Mouse (Mus musculus): Measurements from ENCODE around the gene Tex264. TPM values are rescaled to one million over a fixed set of nuclear protein-coding genes. Genes with fewer than 3 reads are reported as not detected.

Tex264 gene
- polyA plus RNA-seq, 1 experiment from 2014 or later, result 49.3 TPM

- Histone ChIP-seq H3K4me3 (no peak overlapping the region), H3K4me1 (peaks cover 36% of the 10 kb centered on the region), H3K27me3 (peaks cover 5% of the 10 kb centered on the region), H3K27ac (replicated peaks) (no peak overlapping the region), H3K4me2 (replicated peaks) (no peak overlapping the region), H3K9ac (replicated peaks) (no peak overlapping the region), H3K36me3 (peaks cover 14% of the 10 kb centered on the region; the same call in 1 of the 2 replicates), H3K9me3 (no peaks in the 10 kb centered on the region)
- ATAC-seq (replicated peaks), result no peak
- WGBS, result 67% methylated on average over 1 of the region's 1 CpGs
Measured at GRCm38 (mm10) chr9:106659935-106660334, 25.8 kb downstream of the Tex264 start.

GRCm38 (mm10) chr9:106659441-106659840, 26.3 kb downstream of the Tex264 start:
- 30% methylated on average over 7 of the region's 7 CpGs for WGBS
- H3K36me3 ChIP-seq, result peaks cover 14% of the 10 kb centered on the region; the same call in 1 of the 2 replicates
- H3K4me3 ChIP-seq, result no peak overlapping the region
- H3K9me3 ChIP-seq, result no peaks in the 10 kb centered on the region
- peaks cover 31% of the 10 kb centered on the region for H3K4me1 ChIP-seq
- H3K27me3 ChIP-seq, result peaks cover 10% of the 10 kb centered on the region
- H3K9ac ChIP-seq (replicated peaks), result no peak overlapping the region
- ATAC-seq (replicated peaks), result no peak
- no peak overlapping the region for H3K4me2 ChIP-seq (replicated peaks)
- no peak overlapping the region for H3K27ac ChIP-seq (replicated peaks)

GRCm38 (mm10) chr9:106657592-106657991, 28.1 kb downstream of the Tex264 start:
- Histone ChIP-seq H3K9me3 (no peaks in the 10 kb centered on the region), H3K36me3 (peaks cover 14% of the 10 kb centered on the region; the same call in 1 of the 2 replicates), H3K4me1 (peaks cover 23% of the 10 kb centered on the region), H3K4me3 (no peak overlapping the region), H3K27ac (replicated peaks) (peak overlapping the region; percentile 27; the same call in 1 of the 2 replicates), H3K9ac (replicated peaks) (no peak overlapping the region), H3K27me3 (peaks cover 10% of the 10 kb centered on the region), H3K4me2 (replicated peaks) (no peak overlapping the region)
- 32% methylated on average over 5 of the region's 5 CpGs for WGBS
- ATAC-seq (replicated peaks), result 0 out of 2 replicates have a peak, but pooled peaks have one; percentile 11

GRCm38 (mm10) chr9:106656820-106657219, 28.9 kb downstream of the Tex264 start:
- Histone ChIP-seq H3K36me3 (peaks cover 12% of the 10 kb centered on the region; the same call in 1 of the 2 replicates), H3K4me1 (peaks cover 23% of the 10 kb centered on the region), H3K4me3 (no peak overlapping the region), H3K27me3 (peaks cover 10% of the 10 kb centered on the region), H3K9ac (replicated peaks) (no peak overlapping the region), H3K27ac (replicated peaks) (peak overlapping the region; percentile 24; the same call in 1 of the 2 replicates), H3K4me2 (replicated peaks) (peak overlapping the region; percentile 88), H3K9me3 (no peaks in the 10 kb centered on the region)
- 37% methylated on average over 5 of the region's 5 CpGs for WGBS
- peak; percentile 6; the same call in 1 of the 2 replicates for ATAC-seq (replicated peaks)

GRCm38 (mm10) chr9:106655884-106656720, 29.6 kb downstream of the Tex264 start, which contains the start of gene Grm2:
Gene Grm2 (minus strand): TSS chr9:106656082.
- Histone ChIP-seq H3K9me3 (no peaks in the 10 kb centered on the region), H3K27me3 (peaks cover 10% of the 10 kb centered on the region), H3K4me1 (peaks cover 23% of the 10 kb centered on the region), H3K36me3 (peaks cover 7% of the 10 kb centered on the region; the same call in 1 of the 2 replicates), H3K4me2 (replicated peaks) (peak within 1 kb of the TSS; percentile 88), H3K27ac (replicated peaks) (no peak within 1 kb of the TSS), H3K4me3 (peak within 1 kb of the TSS; percentile 53), H3K9ac (replicated peaks) (peak within 1 kb of the TSS; percentile 57)
- WGBS, result under 1% methylated on average over 44 of the region's 44 CpGs
- peak; percentile 70 for ATAC-seq (replicated peaks)

- Histone ChIP-seq H3K4me1 (peaks cover 23% of the 10 kb centered on the region), H3K4me3 (no peak overlapping the region), H3K36me3 (no peaks in the 10 kb centered on the region), H3K9me3 (no peaks in the 10 kb centered on the region), H3K27ac (replicated peaks) (no peak overlapping the region), H3K4me2 (replicated peaks) (no peak overlapping the region), H3K27me3 (peaks cover 10% of the 10 kb centered on the region), H3K9ac (replicated peaks) (no peak overlapping the region)
- WGBS, result 68% methylated on average over 1 of the region's 1 CpGs
- ATAC-seq (replicated peaks), result no peak
Measured at GRCm38 (mm10) chr9:106652720-106653119, 33.0 kb downstream of the Tex264 start.

- H3K36me3 ChIP-seq, result no peaks in the 10 kb centered on the region
- WGBS, result 85% methylated on average over 27 of the region's 27 CpGs
- H3K27me3 ChIP-seq, result no peaks in the 10 kb centered on the region
- H3K4me2 ChIP-seq (replicated peaks), result no peak overlapping the region
- no peak overlapping the region for H3K9ac ChIP-seq (replicated peaks)
- no peak overlapping the region for H3K27ac ChIP-seq (replicated peaks)
- no peak overlapping the region for H3K4me3 ChIP-seq
- no peaks in the 10 kb centered on the region for H3K4me1 ChIP-seq
- ATAC-seq (replicated peaks), result no peak
- no peaks in the 10 kb centered on the region for H3K9me3 ChIP-seq
Measured at GRCm38 (mm10) chr9:106647226-106647625, 38.5 kb downstream of the Tex264 start.

- no peak for ATAC-seq (replicated peaks)
- H3K4me1 ChIP-seq, result no peaks in the 10 kb centered on the region
- H3K27ac ChIP-seq (replicated peaks), result no peak overlapping the region
- 75% methylated on average over 9 of the region's 9 CpGs for WGBS
- no peak overlapping the region for H3K9ac ChIP-seq (replicated peaks)
- H3K4me2 ChIP-seq (replicated peaks), result no peak overlapping the region
- no peaks in the 10 kb centered on the region for H3K27me3 ChIP-seq
- H3K36me3 ChIP-seq, result no peaks in the 10 kb centered on the region
- no peak overlapping the region for H3K4me3 ChIP-seq
- no peaks in the 10 kb centered on the region for H3K9me3 ChIP-seq
Measured at GRCm38 (mm10) chr9:106645684-106646271, 39.9 kb downstream of the Tex264 start.

- H3K4me1 ChIP-seq, result no peaks in the 10 kb centered on the region
- no peaks in the 10 kb centered on the region for H3K36me3 ChIP-seq
- no peak overlapping the region for H3K27ac ChIP-seq (replicated peaks)
- 72% methylated on average over 6 of the region's 6 CpGs for WGBS
- no peaks in the 10 kb centered on the region for H3K27me3 ChIP-seq
- ATAC-seq (replicated peaks), result no peak
- H3K4me3 ChIP-seq, result no peak overlapping the region
- H3K9ac ChIP-seq (replicated peaks), result no peak overlapping the region
- no peak overlapping the region for H3K4me2 ChIP-seq (replicated peaks)
- no peaks in the 10 kb centered on the region for H3K9me3 ChIP-seq
Measured at GRCm38 (mm10) chr9:106643787-106644186, 41.9 kb downstream of the Tex264 start.

- no peaks in the 10 kb centered on the region for H3K4me1 ChIP-seq
- no peak overlapping the region for H3K4me2 ChIP-seq (replicated peaks)
- H3K36me3 ChIP-seq, result no peaks in the 10 kb centered on the region
- no peak overlapping the region for H3K27ac ChIP-seq (replicated peaks)
- 25% methylated on average over 7 of the region's 7 CpGs for WGBS
- H3K9me3 ChIP-seq, result no peaks in the 10 kb centered on the region
- no peaks in the 10 kb centered on the region for H3K27me3 ChIP-seq
- no peak overlapping the region for H3K9ac ChIP-seq (replicated peaks)
- ATAC-seq (replicated peaks), result no peak
- no peak overlapping the region for H3K4me3 ChIP-seq
Measured at GRCm38 (mm10) chr9:106643128-106643527, 42.6 kb downstream of the Tex264 start.

- H3K27me3 ChIP-seq, result no peaks in the 10 kb centered on the region
- no peak overlapping the region for H3K4me2 ChIP-seq (replicated peaks)
- no peak overlapping the region for H3K4me3 ChIP-seq
- WGBS, result 46% methylated on average over 5 of the region's 5 CpGs
- no peaks in the 10 kb centered on the region for H3K4me1 ChIP-seq
- no peak for ATAC-seq (replicated peaks)
- no peaks in the 10 kb centered on the region for H3K9me3 ChIP-seq
- no peak overlapping the region for H3K27ac ChIP-seq (replicated peaks)
- H3K9ac ChIP-seq (replicated peaks), result no peak overlapping the region
- H3K36me3 ChIP-seq, result no peaks in the 10 kb centered on the region
Measured at GRCm38 (mm10) chr9:106641346-106641745, 44.4 kb downstream of the Tex264 start.

GRCm38 (mm10) chr9:106638154-106638553, 47.6 kb downstream of the Tex264 start:
- H3K9me3 ChIP-seq, result no peaks in the 10 kb centered on the region

More at GRCm38 (mm10) chr9:106638154-106638553, 47.6 kb downstream of the Tex264 start:
- Histone ChIP-seq H3K4me2 (replicated peaks) (no peak overlapping the region), H3K36me3 (no peaks in the 10 kb centered on the region), H3K4me3 (no peak overlapping the region), H3K9ac (replicated peaks) (no peak overlapping the region), H3K27me3 (no peaks in the 10 kb centered on the region), H3K4me1 (no peaks in the 10 kb centered on the region), H3K27ac (replicated peaks) (no peak overlapping the region)
- 91% methylated on average over 8 of the region's 8 CpGs for WGBS
- ATAC-seq (replicated peaks), result no peak

Data from forebrain, embryonic 15.5 days (tissue).